Mouse (Mus musculus) monocyte, adult 2 months (primary cell): ENCODE data around the gene Emc9.

Experiments
- DNase-seq, 2 experiments: peaks; one replicate each; pipeline ENCODE4 v3.0.0; 2022; ENCODE audit warnings: low spot score in 2 of 2, low read depth in 1 of 2

The Emc9 gene

GRCm38 (mm10) chr14:55561860-55562259 is 23.2 kb downstream of the Emc9 start:
- DNase-seq = no peak

DNA sequence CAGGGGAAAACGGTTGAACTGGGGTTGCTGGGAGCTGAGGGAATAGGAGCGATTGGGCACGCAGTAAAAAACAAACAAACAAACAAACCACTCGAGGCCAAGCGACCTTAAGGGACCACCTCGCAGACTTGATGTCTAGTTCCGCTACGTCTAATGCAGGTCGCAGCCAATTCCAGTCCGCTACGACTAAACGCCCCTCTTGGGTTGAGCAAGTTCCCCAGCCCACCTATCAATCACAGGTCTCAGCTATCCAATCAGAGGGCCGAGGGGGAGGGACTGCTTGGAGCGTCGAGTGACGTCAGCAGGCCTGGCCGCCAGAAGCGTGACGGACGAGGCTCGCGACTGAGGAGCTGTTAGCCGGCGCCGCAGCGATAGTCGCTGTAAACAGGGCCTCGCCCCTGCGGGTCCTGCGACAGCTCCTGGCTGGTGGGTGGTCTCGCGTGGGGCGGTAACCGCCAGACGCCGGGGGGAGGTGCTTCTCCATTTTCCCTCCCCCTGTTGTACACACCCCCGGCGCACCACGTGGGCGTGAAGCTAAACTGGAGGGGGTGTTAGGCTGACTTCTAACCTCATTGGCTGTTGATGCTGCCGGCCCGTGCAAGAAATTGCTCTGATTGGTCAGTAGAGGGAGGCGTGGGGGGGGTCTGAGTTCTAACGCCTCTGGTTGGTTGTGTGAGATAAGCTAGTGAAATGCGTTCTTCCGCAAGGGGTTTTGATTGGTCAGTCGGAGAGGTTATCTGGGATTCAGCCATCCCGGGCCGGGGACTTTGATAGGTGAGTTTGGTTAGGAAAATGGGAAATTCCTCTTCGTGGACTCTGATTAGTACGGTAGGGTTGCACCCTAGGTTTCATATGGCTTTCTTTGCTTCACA is 24.7 kb downstream of the Emc9 start, which contains the start of gene A730061H03Rik:
Gene A730061H03Rik (minus strand): TSS at position 205 of the 872 bp plus-strand sequence.
- peak; percentile 98 for DNase-seq

- DNase-seq = peak; percentile 77 to 84
Observed at GRCm38 (mm10) chr14:55559799-55560201, 25.3 kb downstream of the Emc9 start, which contains the start of gene Dcaf11. Gene Dcaf11 (plus strand): TSS chr14:55560006.

GRCm38 (mm10) chr14:55558740-55559448 is 26.2 kb downstream of the Emc9 start:
- no peak for DNase-seq

GRCm38 (mm10) chr14:55557587-55557986 is 27.5 kb downstream of the Emc9 start:
- no peak for DNase-seq

GRCm38 (mm10) chr14:55557003-55557402 is 28.1 kb downstream of the Emc9 start:
- DNase-seq = peak; percentile 68 to 78

DNA sequence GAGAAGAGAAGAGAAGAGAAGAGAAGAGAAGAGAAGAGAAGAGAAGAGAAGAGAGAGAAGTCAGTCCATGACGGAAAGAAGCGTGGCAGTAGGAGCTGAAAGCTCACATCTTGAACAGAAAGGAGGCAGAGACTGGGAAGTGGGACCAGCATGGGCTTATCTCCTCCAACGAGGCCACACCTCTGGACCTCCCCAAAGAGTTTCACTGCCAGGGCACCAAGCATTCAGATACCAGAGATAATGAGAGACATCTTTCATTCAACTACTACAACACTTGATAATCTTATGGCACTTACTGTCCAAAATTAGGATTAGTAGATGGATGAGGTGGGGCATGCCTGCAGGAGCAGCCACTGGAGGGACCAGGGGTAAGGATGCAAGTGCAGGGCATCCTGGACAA is 29.3 kb downstream of the Emc9 start:
- DNase-seq = no peak

DNA sequence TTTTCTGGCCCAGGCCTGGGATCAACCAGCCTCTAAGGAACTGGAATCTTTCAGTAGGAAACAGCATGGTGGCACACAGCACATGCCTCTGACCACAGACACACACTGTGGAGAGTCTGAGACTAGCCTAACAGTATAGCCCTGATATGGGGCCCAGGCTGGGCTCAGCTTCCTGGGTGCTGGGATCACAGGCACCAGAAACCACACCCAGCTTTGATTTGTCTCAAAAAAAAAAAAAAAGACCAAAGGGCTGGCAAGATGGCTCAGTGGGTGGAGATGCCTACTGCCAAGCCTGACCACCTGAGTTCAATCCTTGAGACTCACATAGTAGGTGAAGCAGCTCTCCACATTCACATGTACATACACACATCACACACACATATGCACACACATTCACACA is 30.5 kb downstream of the Emc9 start:
- DNase-seq = no peak

- no peak for DNase-seq
Observed at GRCm38 (mm10) chr14:55551794-55552193, 33.3 kb downstream of the Emc9 start.

- DNase-seq = no peak
Observed at GRCm38 (mm10) chr14:55551347-55551746, 33.8 kb downstream of the Emc9 start.

DNA sequence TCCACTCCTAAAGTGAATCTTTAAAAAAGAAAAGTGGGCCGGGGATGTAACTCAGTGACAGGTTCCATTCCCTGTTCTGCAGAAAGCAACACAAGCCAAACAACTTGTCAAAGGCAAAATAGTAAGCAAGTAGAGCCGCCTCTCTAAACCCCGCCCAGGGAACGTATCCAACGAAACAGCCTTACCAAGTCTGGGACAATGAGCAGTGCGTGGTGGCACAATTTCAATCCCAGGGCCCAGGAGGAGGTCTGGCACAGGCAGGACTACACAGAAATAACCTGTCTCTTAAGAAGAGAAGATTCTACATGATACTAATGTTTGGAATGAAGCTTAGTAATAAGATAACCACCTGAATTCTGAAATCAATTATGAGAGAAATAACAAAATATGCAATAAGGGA is 34.9 kb downstream of the Emc9 start:
- no peak for DNase-seq

DNA sequence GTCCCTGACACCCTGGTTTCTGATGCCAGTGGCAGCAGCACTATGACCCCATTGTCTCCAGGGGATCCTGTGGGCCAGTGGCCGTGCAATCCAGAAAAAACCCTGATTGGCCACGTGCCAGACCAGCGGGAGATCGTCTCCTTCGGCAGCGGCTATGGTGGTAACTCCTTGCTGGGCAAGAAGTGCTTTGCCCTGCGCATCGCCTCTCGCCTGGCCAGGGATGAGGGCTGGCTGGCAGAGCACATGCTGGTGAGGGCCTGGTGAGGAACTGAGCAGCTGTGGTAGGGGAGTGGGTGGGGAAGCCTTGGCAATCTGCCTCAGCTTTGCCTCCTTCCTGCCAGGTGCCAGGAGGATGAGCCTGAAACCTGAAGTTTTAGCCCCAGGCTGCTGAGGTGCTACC is 40.8 kb downstream of the Emc9 start:
- no peak for DNase-seq

GRCm38 (mm10) chr14:55542268-55542667 is 42.8 kb downstream of the Emc9 start:
- DNase-seq = no peak

DNA sequence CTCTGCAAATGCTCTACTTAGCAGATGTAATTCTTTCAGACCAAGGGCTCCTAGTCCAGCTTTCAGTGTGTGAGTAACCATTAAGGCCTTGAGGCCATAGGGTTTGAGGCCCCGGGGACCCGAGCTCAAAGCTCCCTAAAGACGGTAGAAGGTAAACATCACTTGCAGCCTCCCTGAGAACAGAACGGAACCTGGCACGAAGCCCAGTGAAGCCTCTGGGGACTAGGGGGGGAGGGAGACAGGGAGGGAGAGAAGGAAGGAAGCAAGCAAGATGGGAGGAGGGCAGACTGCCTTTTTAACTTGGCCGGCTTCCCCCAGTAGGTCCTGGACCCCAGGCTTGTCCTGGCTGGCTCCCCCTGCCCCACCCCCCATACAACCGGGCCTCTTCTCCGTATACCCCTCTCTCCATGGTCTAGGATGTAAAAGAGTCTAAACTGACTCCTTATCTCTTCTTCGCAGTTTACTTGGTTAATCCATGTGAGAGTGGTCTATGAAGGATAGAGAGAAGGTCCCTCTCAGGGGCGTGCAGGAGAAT is 44.2 kb downstream of the Emc9 start:
- peak in 1 of 2 experiments; percentile 6 for DNase-seq

GRCm38 (mm10) chr14:55540067-55540786 is 44.9 kb downstream of the Emc9 start, which contains the start of gene Pck2:
Gene Pck2 (plus strand): TSS chr14:55540266.
- DNase-seq = peak; percentile 77 to 81

DNA sequence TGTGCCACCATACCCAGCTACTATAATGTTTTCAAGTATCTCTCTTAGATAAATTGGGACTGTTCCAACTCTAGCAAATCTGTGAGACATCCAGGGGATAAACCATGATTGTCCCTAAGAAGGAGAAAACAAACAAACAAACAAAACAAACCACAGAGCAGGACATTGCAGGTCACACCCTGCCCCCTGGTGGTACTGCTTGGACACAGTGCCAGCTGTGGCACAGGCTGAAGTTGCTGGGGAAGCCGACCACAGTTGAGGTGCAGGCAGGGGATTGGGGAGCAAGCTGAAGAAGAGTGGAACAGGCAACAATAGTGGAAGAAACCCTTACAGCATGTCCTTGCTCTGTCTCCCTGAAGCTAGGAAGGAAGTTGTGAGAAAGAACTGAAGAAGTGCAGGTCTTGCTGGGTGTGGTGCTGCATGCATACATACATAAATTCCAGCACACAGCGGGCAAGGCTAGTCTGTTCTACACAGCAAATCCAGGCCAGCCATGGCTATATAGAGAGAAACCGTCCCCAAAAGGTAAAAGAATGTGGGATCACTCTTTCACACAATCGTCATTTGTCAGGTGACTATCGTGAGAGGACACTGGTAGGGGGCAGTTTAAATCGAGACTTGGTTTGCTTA is 48.9 kb downstream of the Emc9 start:
- DNase-seq = peak in 1 of 2 experiments; percentile 18
